ENCODE assay signal across 8 mouse cellular contexts in the genomic region with DNA sequence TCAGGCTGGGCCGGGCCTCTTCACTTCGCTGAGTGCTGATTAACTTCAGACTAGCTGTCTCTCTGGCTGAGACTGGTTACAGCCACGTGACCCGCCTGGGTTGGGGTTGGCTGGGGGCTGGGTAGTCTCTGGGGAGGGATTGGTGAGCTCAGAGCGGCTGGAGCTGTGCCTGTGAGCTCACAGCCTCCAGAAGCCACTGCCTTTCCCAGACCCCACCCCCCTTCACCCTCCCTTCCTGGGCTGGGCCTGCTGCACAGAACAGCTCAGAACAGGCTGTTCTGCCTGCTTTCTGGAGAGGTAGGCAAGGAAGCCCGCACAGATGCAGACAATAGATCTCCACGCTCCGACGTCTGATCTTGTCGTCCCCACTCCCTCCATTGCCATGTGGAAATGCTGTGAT. TPM values are rescaled to one million over a fixed set of nuclear protein-coding genes. Genes with fewer than 3 reads are reported as not detected.
A peak's percentile ranks its signal among the peaks of the same experiment; 100 is the strongest.
DNase-seq lines count a peak whose midpoint lies in the region; ATAC-seq and TF ChIP-seq lines count a peak whose summit lies in the region.

No protein-coding gene starts in this region.

- peaks cover 36% of the 10 kb centered on the region for H3K4me1 ChIP-seq in forebrain, embryonic 13.5 days
- H3K4me1 ChIP-seq in heart, embryonic 16.5 days (ENCODE audit: control insufficient read depth, insufficient read depth, low read length) = peaks cover 75% of the 10 kb centered on the region
- peaks cover 15% of the 10 kb centered on the region for H3K4me1 ChIP-seq in liver, embryonic 13.5 days (replicated peaks)
- peaks cover 13% of the 10 kb centered on the region for H3K4me1 ChIP-seq in neural tube, embryonic 11.5 days (ENCODE audit: control insufficient read depth, insufficient read depth, low read length)
- peaks cover 6% of the 10 kb centered on the region for H3K4me1 ChIP-seq in thymus, adult 2 months (replicated peaks; ENCODE audit: control insufficient read depth, insufficient read depth, low read length)

- 0% methylated on average over 10 of the region's 10 CpGs for WGBS in forebrain, embryonic 13.5 days
- WGBS in heart, embryonic 16.5 days = 0% methylated on average over 10 of the region's 10 CpGs
- under 1% methylated on average over 10 of the region's 10 CpGs for WGBS in liver, embryonic 13.5 days (ENCODE audit: insufficient replicate concordance)
- under 1% methylated on average over 10 of the region's 10 CpGs for WGBS in neural tube, embryonic 11.5 days
- WGBS in thymus, adult 2 months = 4% methylated on average over 10 of the region's 10 CpGs

- peak; percentile 98 for ATAC-seq in forebrain, embryonic 13.5 days
- ATAC-seq in heart, embryonic 16.5 days (replicated peaks; ENCODE audit: extremely low read depth, insufficient read depth, low FRiP score) = peak; percentile 97
- ATAC-seq in liver, embryonic 13.5 days (ENCODE audit: low read depth) = peak; percentile 94
- ATAC-seq in neural tube, embryonic 11.5 days (ENCODE audit: insufficient read depth, low FRiP score, low TSS enrichment) = peak; percentile 98

- no peak overlapping the region for H3K4me3 ChIP-seq in forebrain, embryonic 13.5 days
- H3K4me3 ChIP-seq in heart, embryonic 16.5 days (ENCODE audit: low read length) = peak overlapping the region; percentile 4
- 0 out of 2 replicates have a peak overlapping the region, but pooled peaks have one; percentile 6 for H3K4me3 ChIP-seq in liver, embryonic 13.5 days (replicated peaks)
- no peak overlapping the region for H3K4me3 ChIP-seq in neural tube, embryonic 11.5 days (ENCODE audit: low read depth, low read length)
- no peak overlapping the region for H3K4me3 ChIP-seq in thymus, adult 2 months (ENCODE audit: control insufficient read depth, insufficient read depth, low read length)

- peak; percentile 42 to 62 for DNase-seq in CD8-positive naive resting alpha-beta T cell, adult 2 months (ENCODE audit: low read depth in 2 of 2, low spot score in 2 of 2)
- DNase-seq in brain, embryonic 14.5 days (ENCODE audit: low read depth) = peak; percentile 98
- DNase-seq in kidney, postnatal 36 days = peak; percentile 97 to 98
- peak; percentile 62 for DNase-seq in liver, embryonic 13.5 days
- DNase-seq in neural tube, embryonic 11.5 days (ENCODE audit: low spot score) = peak; percentile 90
- DNase-seq in thymus, adult 2 months = peak; percentile 81

- no peaks in the 10 kb centered on the region for H3K9me3 ChIP-seq in forebrain, embryonic 13.5 days (replicated peaks)
- H3K9me3 ChIP-seq in heart, embryonic 16.5 days (replicated peaks; ENCODE audit: control insufficient read depth, low read length) = no peaks in the 10 kb centered on the region
- no peaks in the 10 kb centered on the region for H3K9me3 ChIP-seq in liver, embryonic 13.5 days (replicated peaks)
- H3K9me3 ChIP-seq in neural tube, embryonic 11.5 days (ENCODE audit: control insufficient read depth, low read length) = no peaks in the 10 kb centered on the region

- H3K36me3 ChIP-seq in forebrain, embryonic 13.5 days (ENCODE audit: poor library complexity, severe bottlenecking) = no peaks in the 10 kb centered on the region
- H3K36me3 ChIP-seq in heart, embryonic 16.5 days (ENCODE audit: control insufficient read depth, insufficient read depth) = peaks cover 12% of the 10 kb centered on the region; the same call in 1 of the 2 replicates
- no peaks in the 10 kb centered on the region for H3K36me3 ChIP-seq in liver, embryonic 13.5 days
- H3K36me3 ChIP-seq in neural tube, embryonic 11.5 days (ENCODE audit: control insufficient read depth, insufficient read depth, low read length) = no peaks in the 10 kb centered on the region
- H3K36me3 ChIP-seq in thymus, adult 2 months (ENCODE audit: control insufficient read depth, insufficient read depth, low read length) = no peaks in the 10 kb centered on the region

- H3K27me3 ChIP-seq in forebrain, embryonic 13.5 days = no peaks in the 10 kb centered on the region
- H3K27me3 ChIP-seq in heart, embryonic 16.5 days (ENCODE audit: control insufficient read depth, insufficient read depth, low read length) = no peaks in the 10 kb centered on the region
- no peaks in the 10 kb centered on the region; the same call in 1 of the 2 replicates for H3K27me3 ChIP-seq in liver, embryonic 13.5 days
- H3K27me3 ChIP-seq in neural tube, embryonic 11.5 days (ENCODE audit: control insufficient read depth, insufficient read depth, low read length) = no peaks in the 10 kb centered on the region
- no peaks in the 10 kb centered on the region for H3K27me3 ChIP-seq in thymus, adult 2 months (ENCODE audit: control insufficient read depth, insufficient read depth, low read length)

- peak; percentile 34; the same call in 1 of the 2 replicates for TF ChIP-seq POLR2A in brain, embryonic 14.5 days (IDR thresholded peaks at IDR 0.05; ENCODE audit: borderline replicate concordance, extremely low read depth, insufficient read depth, insufficient read length, poor library complexity, severe bottlenecking)
- TF ChIP-seq POLR2A in thymus, adult 2 months (IDR thresholded peaks at IDR 0.05; ENCODE audit: control insufficient read depth, extremely low read depth, insufficient read depth, low read length, poor library complexity) = no peak

- H3K27ac ChIP-seq in forebrain, embryonic 13.5 days = peak overlapping the region; percentile 82
- peak overlapping the region; percentile 93 for H3K27ac ChIP-seq in heart, embryonic 16.5 days (ENCODE audit: low read length)
- H3K27ac ChIP-seq in liver, embryonic 13.5 days = no peak overlapping the region
- peak overlapping the region; percentile 63 for H3K27ac ChIP-seq in neural tube, embryonic 11.5 days (ENCODE audit: low read depth, low read length)
- H3K27ac ChIP-seq in thymus, adult 2 months (ENCODE audit: control insufficient read depth, insufficient read depth, low read length) = no peak overlapping the region

- TF ChIP-seq CTCF in brain, embryonic 14.5 days (IDR thresholded peaks at IDR 0.05; ENCODE audit: borderline replicate concordance, extremely low read depth, insufficient read depth, insufficient read length) = no peak
- TF ChIP-seq CTCF in thymus, adult 2 months (IDR thresholded peaks at IDR 0.05; ENCODE audit: borderline replicate concordance, control insufficient read depth, extremely low read depth, insufficient read depth, low read length, poor library complexity) = no peak

- H3K4me2 ChIP-seq in forebrain, embryonic 13.5 days = peak overlapping the region; percentile 50
- H3K4me2 ChIP-seq in heart, embryonic 16.5 days (ENCODE audit: low read depth, low read length) = peak overlapping the region; percentile 54
- peak overlapping the region; percentile 26 for H3K4me2 ChIP-seq in liver, embryonic 13.5 days
- peak overlapping the region; percentile 15 for H3K4me2 ChIP-seq in neural tube, embryonic 11.5 days (ENCODE audit: low read depth)

- H3K9ac ChIP-seq in forebrain, embryonic 13.5 days = peak overlapping the region; percentile 50
- H3K9ac ChIP-seq in heart, embryonic 16.5 days (ENCODE audit: low read length) = peak overlapping the region; percentile 67
- H3K9ac ChIP-seq in liver, embryonic 13.5 days = 0 out of 2 replicates have a peak overlapping the region, but pooled peaks have one; percentile 23
- peak overlapping the region; percentile 44 for H3K9ac ChIP-seq in neural tube, embryonic 11.5 days (ENCODE audit: low read length)

RNA-seq across cellular contexts. Expression of a gene that starts 13.0 kb away (rescaled TPM):
- polyA plus RNA-seq in brain, embryonic 14.5 days (2012; rRNA removed) = 14.0 and 15.0 TPM in 2 replicates
- polyA plus RNA-seq in forebrain, embryonic 13.5 days (2015; fragmentation: Nextera tagmentation; extraction: Ambion mirVana) = 5.5 and 5.6 TPM in 2 replicates
- 53.3 and 61.1 TPM in 2 replicates for polyA plus RNA-seq in heart, embryonic 16.5 days (2015; fragmentation: Nextera tagmentation; extraction: Ambion mirVana)
- polyA plus RNA-seq in liver, embryonic 13.5 days (2015; fragmentation: Nextera tagmentation; extraction: Ambion mirVana) = 4.1 and 4.4 TPM in 2 replicates
- 18.4 TPM in 2 replicates for polyA plus RNA-seq in neural tube, embryonic 11.5 days (2014; fragmentation: Nextera tagmentation; extraction: Ambion mirVana)
- polyA plus RNA-seq in thymus, adult 2 months (2012; rRNA removed) = 4.6 and 4.8 TPM in 2 replicates

RNA-seq across cellular contexts. Expression of a gene that starts 44.1 kb away (rescaled TPM):
- 26.0 and 38.9 TPM in 2 replicates for polyA plus RNA-seq in brain, embryonic 14.5 days (2012; rRNA removed)
- polyA plus RNA-seq in forebrain, embryonic 13.5 days (2015; fragmentation: Nextera tagmentation; extraction: Ambion mirVana) = 36.2 and 38.3 TPM in 2 replicates
- 16.0 and 26.4 TPM in 2 replicates for polyA plus RNA-seq in heart, embryonic 16.5 days (2015; fragmentation: Nextera tagmentation; extraction: Ambion mirVana)
- 3.1 TPM in 2 replicates for polyA plus RNA-seq in liver, embryonic 13.5 days (2015; fragmentation: Nextera tagmentation; extraction: Ambion mirVana)
- 59.7 and 65.1 TPM in 2 replicates for polyA plus RNA-seq in neural tube, embryonic 11.5 days (2014; fragmentation: Nextera tagmentation; extraction: Ambion mirVana)
- polyA plus RNA-seq in thymus, adult 2 months (2012; rRNA removed) = 51.8 and 62.0 TPM in 2 replicates

Comparison
In these comparisons a context has a peak if more than half of its experiments do, and no peak if none do; other contexts are left out.
1. H3K27ac ChIP-seq: peak in forebrain, embryonic 13.5 days (single experiment), heart, embryonic 16.5 days (single experiment) and neural tube, embryonic 11.5 days (single experiment); none in liver, embryonic 13.5 days (single experiment) and thymus, adult 2 months (single experiment).
2. H3K4me3 ChIP-seq: peak in heart, embryonic 16.5 days (single experiment) and liver, embryonic 13.5 days (single experiment); none in forebrain, embryonic 13.5 days (single experiment), neural tube, embryonic 11.5 days (single experiment) and thymus, adult 2 months (single experiment).
3. Peak in every context shown above with its lines, with median percentiles within 50 percentile points of each other: DNase-seq, ATAC-seq, H3K4me2 ChIP-seq and H3K9ac ChIP-seq.